Mouse (Mus musculus): ENCODE data around the gene Surf1. TPM values are rescaled to one million over a fixed set of nuclear protein-coding genes. Genes with fewer than 3 reads are reported as not detected.

Gene Surf1
- 72.2 TPM for polyA plus RNA-seq (2021)

- TF ChIP-seq CTCF (IDR thresholded peaks at IDR 0.05), result no peak
- in situ Hi-C loops (cut with MboI; ENCODE audit: low pct_unique_long_range_greater_than_20kb), result loop anchor here (25.0 kb wide), 1 partner anchor 479 kb away; the partner anchor contains the start of gene Sec16a
- POLR2A ChIA-PET, result interaction anchor here (1.1 to 3.3 kb wide), 2 partner anchors 10 to 16 kb away, joined by 4 to 17 read pairs; no protein-coding TSS in a partner anchor
- DNase-seq (ENCODE audit: low read depth, low spot score) (no peak), ATAC-seq (peak; percentile 55)
- CTCF ChIA-PET, result interaction anchor here (1.4 to 2.5 kb wide), 2 partner anchors 13 to 14 kb away, joined by 3 to 10 read pairs; partner anchors contain the start of gene Surf6
- H3K27me3 ChIP-seq, result no peaks in the 10 kb centered on the region
Measured at GRCm38 (mm10) chr2:26915927-26916728, at the start of gene Surf1, which contains the start of gene Surf2. Gene Surf1, minus strand, starts transcription at chr2:26916530. Gene Surf2, plus strand, starts transcription at chr2:26916367.

- CTCF ChIA-PET, result no interaction called here
- in situ Hi-C loops (cut with MboI; ENCODE audit: low pct_unique_long_range_greater_than_20kb), result no loop called here
- POLR2A ChIA-PET, result no interaction called here
- DNase-seq (ENCODE audit: low read depth, low spot score) (no peak), ATAC-seq (no peak)
- H3K27me3 ChIP-seq, result peaks cover under 1% of the 10 kb centered on the region
- TF ChIP-seq CTCF (IDR thresholded peaks at IDR 0.05), result no peak
Measured at GRCm38 (mm10) chr2:26964724-26965370, 48.5 kb upstream of the Surf1 start.

GRCm38 (mm10) chr2:26963923-26964723 lies 47.8 kb upstream of the Surf1 start, which contains the start of gene Rexo4:
Gene Rexo4, minus strand, starts transcription at chr2:26964386.
- ATAC-seq, result peak; percentile 62
- ChIA-PET CTCF (no interaction called here), POLR2A (interaction anchor here (0.9 to 1.3 kb wide), 2 partner anchors 12 to 32 kb away, joined by 3 to 4 read pairs; no protein-coding TSS in a partner anchor)
- DNase-seq (ENCODE audit: low read depth, low spot score), result peak; percentile 85
- in situ Hi-C loops (cut with MboI; ENCODE audit: low pct_unique_long_range_greater_than_20kb), result no loop called here
- no peak for TF ChIP-seq CTCF (IDR thresholded peaks at IDR 0.05)
- no peaks in the 10 kb centered on the region for H3K27me3 ChIP-seq

- in situ Hi-C loops (cut with MboI; ENCODE audit: low pct_unique_long_range_greater_than_20kb), result no loop called here
- CTCF ChIA-PET, result no interaction called here
Measured at GRCm38 (mm10) chr2:26960756-26961155, 44.4 kb upstream of the Surf1 start.

GRCm38 (mm10) chr2:26957488-26957859 lies 41.1 kb upstream of the Surf1 start:
- H3K27me3 ChIP-seq, result no peaks in the 10 kb centered on the region
- ChIA-PET POLR2A (interaction anchor here (0.8 to 2.0 kb wide), 2 partner anchors 9 to 16 kb away, joined by 3 to 4 read pairs; partner anchors contain the start of gene Adamts13), CTCF (interaction anchor here (1.0 to 1.8 kb wide), 5 partner anchors 9 to 279 kb away, joined by 3 to 6 read pairs (median 4); no protein-coding TSS in a partner anchor)
- in situ Hi-C loops (cut with MboI; ENCODE audit: low pct_unique_long_range_greater_than_20kb), result no loop called here
- no peak for ATAC-seq
- TF ChIP-seq CTCF (IDR thresholded peaks at IDR 0.05), result no peak
- no peak for DNase-seq (ENCODE audit: low read depth, low spot score)

More at GRCm38 (mm10) chr2:26960756-26961155, 44.4 kb upstream of the Surf1 start:
- ATAC-seq, result no peak
- POLR2A ChIA-PET, result no interaction called here
- no peaks in the 10 kb centered on the region for H3K27me3 ChIP-seq
- TF ChIP-seq CTCF (IDR thresholded peaks at IDR 0.05), result peak; percentile 72
- DNase-seq (ENCODE audit: low read depth, low spot score), result no peak

- no peak for ATAC-seq
- ChIA-PET CTCF (interaction anchor here (1.0 to 1.8 kb wide), 4 partner anchors 8 to 280 kb away, joined by 3 to 6 read pairs (median 4); no protein-coding TSS in a partner anchor), POLR2A (interaction anchor here (0.8 kb wide), 1 partner anchor 17 kb away, joined by 3 read pairs; the partner anchor contains the start of gene Adamts13)
- in situ Hi-C loops (cut with MboI; ENCODE audit: low pct_unique_long_range_greater_than_20kb), result no loop called here
- no peaks in the 10 kb centered on the region for H3K27me3 ChIP-seq
- no peak for TF ChIP-seq CTCF (IDR thresholded peaks at IDR 0.05)
- DNase-seq (ENCODE audit: low read depth, low spot score), result no peak
Measured at GRCm38 (mm10) chr2:26956811-26957487, 40.6 kb upstream of the Surf1 start.

- in situ Hi-C loops (cut with MboI; ENCODE audit: low pct_unique_long_range_greater_than_20kb), result no loop called here
- no peak for TF ChIP-seq CTCF (IDR thresholded peaks at IDR 0.05)
- H3K27me3 ChIP-seq, result no peaks in the 10 kb centered on the region
- ChIA-PET CTCF (no interaction called here), POLR2A (no interaction called here)
- DNase-seq (ENCODE audit: low read depth, low spot score) (no peak), ATAC-seq (no peak)
Measured at GRCm38 (mm10) chr2:26954735-26955395, 38.5 kb upstream of the Surf1 start.

- ChIA-PET CTCF (interaction anchor here (1.2 to 1.6 kb wide), 3 partner anchors 9 to 14 kb away, joined by 3 to 4 read pairs (median 3); no protein-coding TSS in a partner anchor), POLR2A (no interaction called here)
- H3K27me3 ChIP-seq, result no peaks in the 10 kb centered on the region
- TF ChIP-seq CTCF (IDR thresholded peaks at IDR 0.05), result no peak
- DNase-seq (ENCODE audit: low read depth, low spot score) (no peak), ATAC-seq (no peak)
- in situ Hi-C loops (cut with MboI; ENCODE audit: low pct_unique_long_range_greater_than_20kb), result no loop called here
Measured at GRCm38 (mm10) chr2:26952866-26953265, 36.5 kb upstream of the Surf1 start.

GRCm38 (mm10) chr2:26952193-26952592 lies 35.9 kb upstream of the Surf1 start:
- TF ChIP-seq CTCF (IDR thresholded peaks at IDR 0.05), result no peak
- ATAC-seq (no peak), DNase-seq (ENCODE audit: low read depth, low spot score) (no peak)
- ChIA-PET POLR2A (interaction anchor here (1.5 kb wide), 1 partner anchor 12 kb away, joined by 4 read pairs; the partner anchor contains the start of gene Rexo4), CTCF (interaction anchor here (1.2 to 1.3 kb wide), 2 partner anchors 8 to 9 kb away, joined by 3 to 4 read pairs; no protein-coding TSS in a partner anchor)
- no peaks in the 10 kb centered on the region for H3K27me3 ChIP-seq
- in situ Hi-C loops (cut with MboI; ENCODE audit: low pct_unique_long_range_greater_than_20kb), result no loop called here

Measured in Patski (cell line).